Mouse (Mus musculus) layer of hippocampus, postnatal 25 days (tissue): Measurements from ENCODE around the gene Pkd1. TPM values are rescaled to one million over a fixed set of nuclear protein-coding genes. Genes with fewer than 3 reads are reported as not detected.

Experiments used
- DNase-seq, 2 experiments: peaks; one replicate each; pipeline ENCODE4 v3.0.0; 2022; ENCODE audit warnings: mixed read lengths in 2 of 2, low spot score in 1 of 2; ENCODE audit errors: extremely low spot score in 1 of 2
- total RNA-seq, 2 experiments: library from RNA; stranded (reverse); gene quantifications; 2 replicates each; pipeline ENCODE4 v1.2.3; 2021

The Pkd1 gene
- total RNA-seq, 2 experiments from 2014 or later, result 68.9 to 89.9 TPM

GRCm38 (mm10) chr17:24564422-24564821 lies 14.8 kb downstream of the Pkd1 start:
- DNase-seq, result no peak

- DNase-seq, result no peak
Observed at GRCm38 (mm10) chr17:24565092-24565491, 15.5 kb downstream of the Pkd1 start.

- DNase-seq, result no peak
Observed at GRCm38 (mm10) chr17:24565792-24566191, 16.2 kb downstream of the Pkd1 start.

- DNase-seq, result no peak
Observed at GRCm38 (mm10) chr17:24567034-24567779, 17.6 kb downstream of the Pkd1 start.

- no peak for DNase-seq
Observed at GRCm38 (mm10) chr17:24569837-24570236, 20.2 kb downstream of the Pkd1 start.

GRCm38 (mm10) chr17:24572651-24573245 lies 23.1 kb downstream of the Pkd1 start:
- DNase-seq, result no peak

- DNase-seq, result no peak
Observed at GRCm38 (mm10) chr17:24573811-24574210, 24.2 kb downstream of the Pkd1 start.

- DNase-seq, result no peak
Observed at GRCm38 (mm10) chr17:24579532-24579931, 29.9 kb downstream of the Pkd1 start.

- no peak for DNase-seq
Observed at GRCm38 (mm10) chr17:24580287-24580686, 30.7 kb downstream of the Pkd1 start.

GRCm38 (mm10) chr17:24583599-24584460 lies 34.2 kb downstream of the Pkd1 start:
- DNase-seq, result no peak

- no peak for DNase-seq
Observed at GRCm38 (mm10) chr17:24584520-24584919, 34.9 kb downstream of the Pkd1 start.

GRCm38 (mm10) chr17:24586532-24586931 lies 36.9 kb downstream of the Pkd1 start:
- no peak for DNase-seq

- no peak for DNase-seq
Observed at GRCm38 (mm10) chr17:24590943-24591342, 41.3 kb downstream of the Pkd1 start.

- DNase-seq, result no peak
Observed at GRCm38 (mm10) chr17:24591695-24592094, 42.1 kb downstream of the Pkd1 start.

- no peak for DNase-seq
Observed at GRCm38 (mm10) chr17:24593248-24593647, 43.6 kb downstream of the Pkd1 start.

- DNase-seq, result no peak
Observed at GRCm38 (mm10) chr17:24593992-24594890, 44.6 kb downstream of the Pkd1 start.

- DNase-seq, result no peak
Observed at GRCm38 (mm10) chr17:24595126-24596072, 45.8 kb downstream of the Pkd1 start.

- DNase-seq, result no peak
Observed at GRCm38 (mm10) chr17:24596073-24596466, 46.4 kb downstream of the Pkd1 start.
